Mouse (Mus musculus) bone marrow, adult 2 months (tissue): ENCODE data around the gene Vps8.

Experiments
- CTCF ChIP-seq: fragments of 200-500 bp; IDR thresholded peaks from 2 replicates; pipeline ENCODE4 v1.5.1; 2011; ENCODE audit warnings: low read length, control low read depth; ENCODE audit not compliant: control insufficient read depth, insufficient read depth
- POLR2A ChIP-seq: fragments of 200-500 bp; IDR thresholded peaks from 2 replicates; pipeline ENCODE4 v1.6.1; 2011; ENCODE audit warnings: low read depth, mild to moderate bottlenecking, control low read depth, low read length, borderline replicate concordance; ENCODE audit not compliant: control insufficient read depth

DNA sequence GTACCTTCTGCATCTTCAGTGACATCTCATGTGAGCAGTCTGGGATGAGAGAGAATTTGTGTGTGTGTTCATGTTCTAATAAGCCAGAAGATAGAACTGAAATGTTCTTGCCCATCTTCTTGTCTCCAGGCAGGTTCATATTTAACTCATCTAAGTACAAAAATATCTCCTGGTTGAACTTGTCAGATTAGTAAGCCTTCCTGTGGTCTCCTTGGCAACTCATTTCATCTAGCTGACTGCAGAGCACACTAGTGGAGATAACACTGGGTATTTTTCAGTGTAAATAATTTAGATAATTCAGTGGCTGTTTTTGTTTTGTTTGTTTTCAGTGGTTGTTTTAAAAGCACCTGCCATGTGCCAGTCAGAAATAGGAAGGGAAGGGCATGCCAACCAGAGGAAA is 96.9 kb downstream of the Vps8 start:
- TF ChIP-seq POLR2A: no peak
- no peak for TF ChIP-seq CTCF
